Mouse (Mus musculus) embryonic facial prominence, embryonic 10.5 days (tissue): ENCODE data around the gene Jarid2. TPM values are rescaled to one million over a fixed set of nuclear protein-coding genes. Genes with fewer than 3 reads are reported as not detected.

ENCODE experiments used
- DNase-seq: peaks from one replicate; pipeline ENCODE4 v3.0.0-alpha.2; 2017; ENCODE audit warnings: low spot score
- H3K27ac ChIP-seq: fragments of 300-500 bp; sonication (generic); replicated peaks from 2 replicates; pipeline ENCODE4 v1.5.1; 2016; ENCODE audit warnings: mild to moderate bottlenecking
- H3K27me3 ChIP-seq: fragments of 300-500 bp; sonication (generic); replicated peaks from 2 replicates; pipeline ENCODE4 v1.6.1; 2016; ENCODE audit warnings: low read depth, mild to moderate bottlenecking; ENCODE audit not compliant: poor library complexity, severe bottlenecking
- H3K36me3 ChIP-seq: fragments of 300-500 bp; sonication (generic); replicated peaks from 2 replicates; pipeline ENCODE4 v1.6.1; 2016; ENCODE audit warnings: mild to moderate bottlenecking, moderate library complexity
- H3K4me1 ChIP-seq: fragments of 300-500 bp; sonication (generic); 2 replicates; pipeline ENCODE4 v1.6.1; 2016
- H3K4me3 ChIP-seq: fragments of 300-500 bp; sonication (generic); 2 replicates; pipeline ENCODE4 v1.5.1; 2016; ENCODE audit warnings: mild to moderate bottlenecking, moderate library complexity
- H3K9me3 ChIP-seq: fragments of 300-500 bp; sonication (generic); 2 replicates; pipeline ENCODE4 v1.6.1; 2016; ENCODE audit warnings: mild to moderate bottlenecking
- WGBS: fragments of 180-500 bp; shearing (Covaris S2); methylation state at CpG from one replicate; pipeline ENCODE4 v1.1.7; 2016; 5-methylcytosine and 5-hydroxymethylcytosine counted together
- polyA plus RNA-seq: library from polyadenylated mRNA; unstranded; fragments of >200 nt; fragmentation: Nextera tagmentation; extraction: Ambion mirVana; gene quantifications from 2 replicates; pipeline ENCODE4 v1.2.1, GENCODE M21; 2016

Gene Jarid2
- polyA plus RNA-seq, 1 experiment from 2014 or later, result 54.9 TPM

GRCm38 (mm10) chr13:44886221-44886620 lies 156.9 kb downstream of the Jarid2 start:
- no peak for DNase-seq
- no peaks in the 10 kb centered on the region for H3K9me3 ChIP-seq
- no peak overlapping the region for H3K4me3 ChIP-seq
- no peaks in the 10 kb centered on the region; the same call in 1 of the 2 replicates for H3K4me1 ChIP-seq
- WGBS, result 89% methylated on average over 2 of the region's 2 CpGs
- H3K36me3 ChIP-seq, result peaks cover 42% of the 10 kb centered on the region
- no peak overlapping the region for H3K27ac ChIP-seq
- no peaks in the 10 kb centered on the region for H3K27me3 ChIP-seq

GRCm38 (mm10) chr13:44890612-44891011 lies 161.3 kb downstream of the Jarid2 start:
- no peak overlapping the region for H3K4me3 ChIP-seq
- no peak for DNase-seq
- peaks cover 40% of the 10 kb centered on the region for H3K36me3 ChIP-seq
- 67% methylated on average over 2 of the region's 2 CpGs for WGBS
- no peaks in the 10 kb centered on the region for H3K9me3 ChIP-seq
- H3K4me1 ChIP-seq, result no peaks in the 10 kb centered on the region; the same call in 1 of the 2 replicates
- no peak overlapping the region for H3K27ac ChIP-seq
- no peaks in the 10 kb centered on the region for H3K27me3 ChIP-seq

GRCm38 (mm10) chr13:44891813-44892730 lies 162.8 kb downstream of the Jarid2 start:
- Histone ChIP-seq H3K4me1 (no peaks in the 10 kb centered on the region; the same call in 1 of the 2 replicates), H3K9me3 (no peaks in the 10 kb centered on the region), H3K27me3 (no peaks in the 10 kb centered on the region), H3K36me3 (peaks cover 42% of the 10 kb centered on the region), H3K27ac (no peak overlapping the region), H3K4me3 (no peak overlapping the region)
- no peak for DNase-seq
- 79% methylated on average over 5 of the region's 5 CpGs for WGBS

GRCm38 (mm10) chr13:44896211-44896610 lies 166.9 kb downstream of the Jarid2 start:
- Histone ChIP-seq H3K27me3 (no peaks in the 10 kb centered on the region), H3K4me1 (no peaks in the 10 kb centered on the region), H3K4me3 (no peak overlapping the region), H3K36me3 (peaks cover 56% of the 10 kb centered on the region), H3K27ac (no peak overlapping the region), H3K9me3 (no peaks in the 10 kb centered on the region)
- DNase-seq, result no peak
- 93% methylated on average over 12 of the region's 12 CpGs for WGBS

- DNase-seq, result no peak
- H3K36me3 ChIP-seq, result peaks cover 85% of the 10 kb centered on the region
- 92% methylated on average over 6 of the region's 6 CpGs for WGBS
Observed at GRCm38 (mm10) chr13:44902299-44902698, 173.0 kb downstream of the Jarid2 start.

GRCm38 (mm10) chr13:44903416-44903815 lies 174.1 kb downstream of the Jarid2 start:
- peaks cover 85% of the 10 kb centered on the region for H3K36me3 ChIP-seq
- peaks cover 10% of the 10 kb centered on the region for H3K4me1 ChIP-seq
- H3K27ac ChIP-seq, result no peak overlapping the region
- DNase-seq, result no peak
- H3K4me3 ChIP-seq, result no peak overlapping the region
- no peaks in the 10 kb centered on the region for H3K9me3 ChIP-seq
- no peaks in the 10 kb centered on the region for H3K27me3 ChIP-seq

More at GRCm38 (mm10) chr13:44902299-44902698, 173.0 kb downstream of the Jarid2 start:
- Histone ChIP-seq H3K4me3 (no peak overlapping the region), H3K9me3 (no peaks in the 10 kb centered on the region), H3K4me1 (no peaks in the 10 kb centered on the region), H3K27ac (no peak overlapping the region), H3K27me3 (no peaks in the 10 kb centered on the region)

- Histone ChIP-seq H3K9me3 (no peaks in the 10 kb centered on the region), H3K4me1 (peaks cover 15% of the 10 kb centered on the region), H3K36me3 (peaks cover 85% of the 10 kb centered on the region), H3K27ac (no peak overlapping the region), H3K4me3 (no peak overlapping the region), H3K27me3 (no peaks in the 10 kb centered on the region)
- WGBS, result 67% methylated on average over 1 of the region's 1 CpGs
- DNase-seq, result no peak
Observed at GRCm38 (mm10) chr13:44904271-44904670, 175.0 kb downstream of the Jarid2 start.

GRCm38 (mm10) chr13:44906141-44906540 lies 176.9 kb downstream of the Jarid2 start:
- WGBS, result 91% methylated on average over 11 of the region's 11 CpGs
- DNase-seq, result no peak
- Histone ChIP-seq H3K27me3 (no peaks in the 10 kb centered on the region), H3K4me3 (no peak overlapping the region), H3K4me1 (peaks cover 15% of the 10 kb centered on the region), H3K36me3 (peaks cover 93% of the 10 kb centered on the region), H3K27ac (no peak overlapping the region), H3K9me3 (no peaks in the 10 kb centered on the region)

- Histone ChIP-seq H3K27me3 (no peaks in the 10 kb centered on the region), H3K4me1 (peaks cover 15% of the 10 kb centered on the region), H3K9me3 (no peaks in the 10 kb centered on the region), H3K27ac (peak overlapping the region; percentile 10), H3K4me3 (no peak overlapping the region), H3K36me3 (peaks cover 95% of the 10 kb centered on the region)
- WGBS, result 66% methylated on average over 6 of the region's 6 CpGs
- no peak for DNase-seq
Observed at GRCm38 (mm10) chr13:44907702-44908101, 178.4 kb downstream of the Jarid2 start.

GRCm38 (mm10) chr13:44908790-44909189 lies 179.5 kb downstream of the Jarid2 start:
- 10% methylated on average over 1 of the region's 1 CpGs for WGBS
- no peak for DNase-seq
- H3K27me3 ChIP-seq, result no peaks in the 10 kb centered on the region
- H3K4me3 ChIP-seq, result no peak overlapping the region
- no peaks in the 10 kb centered on the region for H3K9me3 ChIP-seq
- peaks cover 15% of the 10 kb centered on the region for H3K4me1 ChIP-seq
- H3K36me3 ChIP-seq, result peaks cover 97% of the 10 kb centered on the region
- no peak overlapping the region for H3K27ac ChIP-seq

- Histone ChIP-seq H3K9me3 (no peaks in the 10 kb centered on the region), H3K27me3 (no peaks in the 10 kb centered on the region), H3K27ac (no peak overlapping the region), H3K36me3 (peaks cover 100% of the 10 kb centered on the region), H3K4me3 (no peak overlapping the region), H3K4me1 (peaks cover 10% of the 10 kb centered on the region)
- WGBS, result 94% methylated on average over 2 of the region's 2 CpGs
- no peak for DNase-seq
Observed at GRCm38 (mm10) chr13:44912851-44913250, 183.6 kb downstream of the Jarid2 start.

GRCm38 (mm10) chr13:44913560-44913959 lies 184.3 kb downstream of the Jarid2 start:
- Histone ChIP-seq H3K27me3 (no peaks in the 10 kb centered on the region), H3K9me3 (no peaks in the 10 kb centered on the region), H3K36me3 (peaks cover 100% of the 10 kb centered on the region), H3K4me1 (peaks cover 4% of the 10 kb centered on the region; the same call in 1 of the 2 replicates), H3K4me3 (no peak overlapping the region), H3K27ac (no peak overlapping the region; the same call in 1 of the 2 replicates)
- DNase-seq, result no peak
- 72% methylated on average over 7 of the region's 7 CpGs for whole genome bisulfite sequencing

GRCm38 (mm10) chr13:44915382-44915781 lies 186.1 kb downstream of the Jarid2 start:
- H3K36me3 ChIP-seq, result peaks cover 100% of the 10 kb centered on the region

More at GRCm38 (mm10) chr13:44915382-44915781, 186.1 kb downstream of the Jarid2 start:
- DNase-seq, result no peak
- no peaks in the 10 kb centered on the region for H3K9me3 ChIP-seq
- H3K27me3 ChIP-seq, result no peaks in the 10 kb centered on the region
- no peak overlapping the region for H3K4me3 ChIP-seq
- no peaks in the 10 kb centered on the region for H3K4me1 ChIP-seq
- no peak overlapping the region for H3K27ac ChIP-seq
- WGBS, result 87% methylated on average over 5 of the region's 5 CpGs
